Mouse (Mus musculus): ENCODE data around the gene Sytl2. TPM values are rescaled to one million over a fixed set of nuclear protein-coding genes. Genes with fewer than 3 reads are reported as not detected.

The Sytl2 gene
- polyA plus RNA-seq, 1 experiment: 21.2 TPM

DNA sequence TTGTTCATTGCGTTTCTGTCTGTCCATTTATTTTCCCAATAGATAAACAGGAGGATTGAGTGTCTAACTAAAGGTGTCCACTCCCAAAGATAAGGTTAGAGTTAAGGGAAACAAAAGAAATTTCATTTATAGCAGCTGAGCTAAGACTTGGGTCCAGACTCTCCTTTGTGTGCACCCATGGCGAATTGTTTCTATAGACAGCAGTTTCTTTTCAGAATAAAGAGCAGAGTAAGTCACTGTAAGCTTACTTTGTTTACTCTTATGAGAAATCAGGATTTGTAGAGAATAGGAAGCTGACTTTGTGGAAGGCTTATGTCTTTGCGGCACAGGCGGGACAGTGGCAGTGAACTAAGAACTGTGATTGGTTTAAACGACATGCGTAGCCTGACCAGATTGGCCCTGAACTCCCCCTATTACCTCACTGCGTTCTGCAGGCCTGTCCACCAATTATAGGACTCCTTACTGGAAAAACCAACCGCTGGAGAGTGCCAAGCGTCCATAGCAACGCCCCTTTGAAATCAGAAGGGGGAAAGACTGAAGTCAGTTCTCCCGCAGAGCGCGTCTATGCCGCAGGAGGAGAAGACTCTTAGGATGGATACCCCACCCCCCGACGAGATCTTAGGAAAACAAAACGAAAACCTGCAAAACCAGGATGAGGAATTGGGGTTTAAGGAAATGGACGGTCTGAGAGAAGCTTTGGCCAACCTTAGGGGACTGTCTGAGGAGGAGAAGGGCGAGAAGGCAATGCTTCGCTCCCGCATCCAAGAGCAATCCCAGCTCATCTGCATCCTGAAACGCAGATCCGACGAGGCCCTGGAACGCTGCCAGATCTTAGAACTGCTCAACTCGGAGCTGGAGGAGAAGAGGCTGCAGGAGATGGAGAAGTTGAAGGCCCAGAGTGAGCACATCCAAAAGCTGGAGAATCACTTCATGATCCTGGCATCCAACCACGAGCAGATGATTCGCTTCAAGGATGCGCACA lies 124.3 kb downstream of the Sytl2 start, which contains the start of gene Ccdc89:
Gene Ccdc89, plus strand, starts transcription at position 558 of the 982 bp plus-strand sequence.
- TF ChIP-seq SRF (IDR thresholded peaks at IDR 0.05; ENCODE audit: control insufficient read depth, insufficient read length, low read depth): no peak
- TF ChIP-seq E2F4 (IDR thresholded peaks at IDR 0.05; ENCODE audit: insufficient read depth): peak; percentile 12
- Histone ChIP-seq H3ac (ENCODE audit: control insufficient read depth, insufficient read length) (no peak within 1 kb of the TSS), H3K36me3 (ENCODE audit: control insufficient read depth, insufficient read depth) (no peaks in the 10 kb centered on the region), H3K4me2 (ENCODE audit: low read depth) (peak within 1 kb of the TSS; percentile 96), H3K4me3 (peak within 1 kb of the TSS; percentile 25), H3K79me2 (ENCODE audit: control insufficient read depth, insufficient read depth) (no peaks in the 10 kb centered on the region), H3K27me3 (ENCODE audit: control insufficient read depth, insufficient read depth, insufficient read length) (peaks cover 17% of the 10 kb centered on the region)

DNA sequence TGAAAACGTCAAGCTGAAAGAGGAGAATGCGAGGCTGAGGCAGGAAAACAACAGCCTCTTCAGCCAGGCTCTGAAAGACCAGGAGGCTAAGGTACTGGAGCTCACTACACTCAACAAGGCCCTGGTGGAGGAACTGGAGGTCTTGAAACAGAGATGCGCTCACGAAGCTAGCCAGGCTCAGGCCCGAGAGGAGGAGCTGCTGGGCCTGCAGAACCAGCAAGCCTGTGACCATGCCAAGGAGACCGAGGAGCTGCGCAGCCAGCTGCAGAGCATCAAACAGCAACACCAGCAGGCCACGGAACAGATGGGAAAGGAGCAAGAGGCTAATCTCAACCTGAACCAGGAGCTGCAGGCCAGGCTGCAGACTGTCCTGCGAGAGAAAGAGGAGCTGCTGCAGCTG lies 125.0 kb downstream of the Sytl2 start:
- TF ChIP-seq USF1 (IDR thresholded peaks at IDR 0.05; ENCODE audit: low read depth) (no peak), REST (IDR thresholded peaks at IDR 0.05; ENCODE audit: insufficient read depth, insufficient read length) (no peak), MYOD1 (IDR thresholded peaks at IDR 0.05; ENCODE audit: control insufficient read depth in 1 of 3, insufficient read length in 2 of 3, low read depth in 2 of 3) (no peak), TCF3 (IDR thresholded peaks at IDR 0.05; ENCODE audit: insufficient read length, low read depth) (no peak), E2F4 (IDR thresholded peaks at IDR 0.05; ENCODE audit: insufficient read depth) (no peak), POLR2AphosphoS2 (IDR thresholded peaks at IDR 0.05; ENCODE audit: insufficient read length, low read depth) (no peak)
- Histone ChIP-seq H3K27me3 (ENCODE audit: control insufficient read depth, insufficient read depth, insufficient read length) (peaks cover 17% of the 10 kb centered on the region), H3ac (ENCODE audit: control insufficient read depth, insufficient read length) (no peak overlapping the region), H3K4me2 (ENCODE audit: low read depth) (peak overlapping the region; percentile 96), H3K4me3 (peak overlapping the region; percentile 25), H3K79me2 (ENCODE audit: control insufficient read depth, insufficient read depth) (no peaks in the 10 kb centered on the region), H3K36me3 (ENCODE audit: control insufficient read depth, insufficient read depth) (no peaks in the 10 kb centered on the region)

DNA sequence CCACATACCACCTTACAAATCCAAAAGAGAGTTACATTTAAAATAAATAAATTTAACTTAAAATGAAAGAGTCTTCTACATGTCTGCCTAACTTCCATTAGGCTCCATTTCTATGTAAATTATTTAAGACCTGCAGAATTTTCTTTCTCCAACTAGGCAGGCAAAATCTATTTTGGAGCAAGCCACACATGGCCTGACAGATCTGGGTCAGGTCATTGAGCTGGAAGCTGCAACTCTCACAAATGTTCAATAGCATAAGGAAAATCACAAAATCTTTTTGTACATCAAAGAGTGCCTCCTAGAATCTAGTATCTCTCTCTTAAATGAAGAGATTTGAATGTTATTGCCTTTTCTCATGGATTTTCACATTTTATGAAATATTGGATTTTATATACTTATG lies 130.2 kb downstream of the Sytl2 start:
- Histone ChIP-seq H3K36me3 (ENCODE audit: control insufficient read depth, insufficient read depth) (no peaks in the 10 kb centered on the region), H3K27me3 (ENCODE audit: control insufficient read depth, insufficient read depth, insufficient read length) (peaks cover 17% of the 10 kb centered on the region), H3K4me2 (ENCODE audit: low read depth) (no peak overlapping the region), H3K79me2 (ENCODE audit: control insufficient read depth, insufficient read depth) (no peaks in the 10 kb centered on the region), H3ac (ENCODE audit: control insufficient read depth, insufficient read length) (no peak overlapping the region), H3K4me3 (no peak overlapping the region)
- TF ChIP-seq MYOG (IDR thresholded peaks at IDR 0.05; ENCODE audit: control insufficient read depth in 1 of 3, insufficient read depth in 1 of 3, insufficient read length in 2 of 3, low read depth in 2 of 3): no peak
- no peak for TF ChIP-seq MAX (IDR thresholded peaks at IDR 0.05; ENCODE audit: low read depth)
- no peak for TF ChIP-seq E2F4 (IDR thresholded peaks at IDR 0.05; ENCODE audit: insufficient read depth)
- TF ChIP-seq USF1 (IDR thresholded peaks at IDR 0.05; ENCODE audit: low read depth): no peak
- TF ChIP-seq MYOD1 (IDR thresholded peaks at IDR 0.05; ENCODE audit: control insufficient read depth in 1 of 3, insufficient read length in 2 of 3, low read depth in 2 of 3): no peak

DNA sequence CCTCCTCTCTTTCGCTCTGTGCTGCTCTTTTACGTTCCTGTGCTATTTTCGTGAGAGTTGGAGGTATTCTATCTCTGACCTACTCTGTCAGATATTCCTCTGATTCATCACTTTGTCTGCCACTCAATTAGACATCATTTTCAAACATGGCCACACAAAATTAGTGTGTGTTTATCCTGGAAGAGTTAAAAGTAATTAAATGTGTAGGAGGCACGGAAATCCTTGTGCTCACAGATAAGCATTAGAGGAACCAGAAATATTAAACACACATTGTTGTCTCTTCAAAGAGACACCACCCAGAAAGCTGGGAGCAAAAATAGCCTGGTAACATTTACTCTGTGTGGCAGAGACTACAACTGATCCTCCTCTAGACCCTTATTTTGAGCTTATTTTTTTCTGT lies 138.0 kb downstream of the Sytl2 start:
- Histone ChIP-seq H3K27me3 (ENCODE audit: control insufficient read depth, insufficient read depth, insufficient read length) (no peaks in the 10 kb centered on the region), H3K79me2 (ENCODE audit: control insufficient read depth, insufficient read depth) (peaks cover 15% of the 10 kb centered on the region), H3K4me2 (ENCODE audit: low read depth) (no peak overlapping the region), H3ac (ENCODE audit: control insufficient read depth, insufficient read length) (no peak overlapping the region), H3K36me3 (ENCODE audit: control insufficient read depth, insufficient read depth) (peaks cover 3% of the 10 kb centered on the region), H3K4me3 (no peak overlapping the region)
- TF ChIP-seq SRF (IDR thresholded peaks at IDR 0.05; ENCODE audit: control insufficient read depth, insufficient read length, low read depth) (no peak), TCF12 (IDR thresholded peaks at IDR 0.05; ENCODE audit: insufficient read depth, poor library complexity, severe bottlenecking) (no peak), POLR2A (IDR thresholded peaks at IDR 0.05; ENCODE audit: insufficient read length, low read depth) (no peak), REST (IDR thresholded peaks at IDR 0.05; ENCODE audit: insufficient read depth, insufficient read length) (no peak), TCF3 (IDR thresholded peaks at IDR 0.05; ENCODE audit: insufficient read length, low read depth) (no peak), POLR2AphosphoS2 (IDR thresholded peaks at IDR 0.05; ENCODE audit: insufficient read length, low read depth) (no peak), MYOG (IDR thresholded peaks at IDR 0.05; ENCODE audit: control insufficient read depth in 1 of 3, insufficient read depth in 1 of 3, insufficient read length in 2 of 3, low read depth in 2 of 3) (no peak), CEBPB (IDR thresholded peaks at IDR 0.05; ENCODE audit: insufficient read depth, poor library complexity, severe bottlenecking) (no peak), E2F4 (IDR thresholded peaks at IDR 0.05; ENCODE audit: insufficient read depth) (no peak), MAX (IDR thresholded peaks at IDR 0.05; ENCODE audit: low read depth) (no peak), MYOD1 (IDR thresholded peaks at IDR 0.05; ENCODE audit: control insufficient read depth in 1 of 3, insufficient read length in 2 of 3, low read depth in 2 of 3) (no peak), USF1 (IDR thresholded peaks at IDR 0.05; ENCODE audit: low read depth) (no peak)

DNA sequence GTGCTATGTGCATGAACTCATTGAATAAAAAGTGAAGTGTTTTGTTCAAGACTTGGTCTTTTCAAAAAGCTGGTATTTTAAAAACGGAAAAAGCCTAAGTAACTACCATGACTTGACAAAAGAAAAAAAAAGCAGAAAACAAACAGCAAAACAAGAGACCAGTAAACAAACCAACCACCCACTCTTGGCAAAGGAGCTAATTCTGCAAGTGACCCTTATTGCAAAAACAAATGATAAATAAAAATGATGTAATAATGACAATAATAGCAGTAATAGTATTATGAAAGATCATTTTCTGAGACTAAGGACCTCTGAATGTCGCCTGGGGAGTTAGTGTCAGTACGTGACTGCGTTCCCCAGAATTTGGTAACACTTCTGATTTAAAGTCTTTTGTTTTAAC lies 140.0 kb downstream of the Sytl2 start:
- H3K4me3 ChIP-seq: peak overlapping the region; percentile 81
- H3ac ChIP-seq (ENCODE audit: control insufficient read depth, insufficient read length): peak overlapping the region; percentile 98
- no peaks in the 10 kb centered on the region for H3K27me3 ChIP-seq (ENCODE audit: control insufficient read depth, insufficient read depth, insufficient read length)
- peak overlapping the region; percentile 98 for H3K4me2 ChIP-seq (ENCODE audit: low read depth)
- peaks cover 14% of the 10 kb centered on the region for H3K36me3 ChIP-seq (ENCODE audit: control insufficient read depth, insufficient read depth)
- peaks cover 33% of the 10 kb centered on the region for H3K79me2 ChIP-seq (ENCODE audit: control insufficient read depth, insufficient read depth)
- TF ChIP-seq CEBPB (IDR thresholded peaks at IDR 0.05; ENCODE audit: insufficient read depth, poor library complexity, severe bottlenecking): peak; percentile 49; the same call in 1 of the 2 replicates
- TF ChIP-seq MAX (IDR thresholded peaks at IDR 0.05; ENCODE audit: low read depth): no peak
- TF ChIP-seq REST (IDR thresholded peaks at IDR 0.05; ENCODE audit: insufficient read depth, insufficient read length): no peak
- TF ChIP-seq E2F4 (IDR thresholded peaks at IDR 0.05; ENCODE audit: insufficient read depth): no peak
- TF ChIP-seq SRF (IDR thresholded peaks at IDR 0.05; ENCODE audit: control insufficient read depth, insufficient read length, low read depth): no peak

All from myocyte (in vitro differentiated cells).